Mouse (Mus musculus) intestine, embryonic 14.5 days (tissue): Measurements from ENCODE around the gene Babam1. TPM values are rescaled to one million over a fixed set of nuclear protein-coding genes. Genes with fewer than 3 reads are reported as not detected.

Experiments
- ATAC-seq: fragments of 200-750 bp; cut with Nextera tagmentation; replicated peaks from 2 replicates; pipeline ENCODE4 v1.8.0; 2017; ENCODE audit warnings: low read depth, moderate number of reproducible peaks, moderate TSS enrichment, moderate library complexity; ENCODE audit not compliant: low FRiP score, low TSS enrichment
- DNase-seq: peaks from one replicate; pipeline ENCODE4 v3.0.0-alpha.2; 2018; ENCODE audit warnings: low spot score
- H3K27ac ChIP-seq: fragments of 300-500 bp; sonication (generic); 2 replicates; pipeline ENCODE4 v1.5.1; 2014; ENCODE audit warnings: low read depth, mild to moderate bottlenecking, control low read depth
- H3K27me3 ChIP-seq: fragments of 300-500 bp; sonication (generic); replicated peaks from 2 replicates; pipeline ENCODE4 v1.6.1; 2014; ENCODE audit warnings: low read length, control low read depth; ENCODE audit not compliant: control insufficient read depth, insufficient read depth
- H3K36me3 ChIP-seq: fragments of 300-500 bp; sonication (generic); 2 replicates; pipeline ENCODE4 v1.6.1; 2014; ENCODE audit warnings: low read length, control low read depth; ENCODE audit not compliant: control insufficient read depth, insufficient read depth
- H3K4me1 ChIP-seq: fragments of 300-500 bp; sonication (generic); replicated peaks from 2 replicates; pipeline ENCODE4 v1.6.1; 2014; ENCODE audit warnings: low read length, control low read depth, mixed read lengths; ENCODE audit not compliant: control insufficient read depth, insufficient read depth
- H3K4me2 ChIP-seq: fragments of 300-500 bp; sonication (generic); 2 replicates; pipeline ENCODE4 v1.6.1; 2014; ENCODE audit warnings: low read length
- H3K4me3 ChIP-seq: fragments of 300-500 bp; sonication (generic); 2 replicates; pipeline ENCODE4 v1.5.1; 2014; ENCODE audit warnings: low read depth, low read length, control low read depth, mixed read lengths
- H3K9ac ChIP-seq: fragments of 300-500 bp; sonication (generic); 2 replicates; pipeline ENCODE4 v1.6.1; 2014; ENCODE audit warnings: mild to moderate bottlenecking, low read length
- H3K9me3 ChIP-seq: fragments of 300-500 bp; sonication (generic); 2 replicates; pipeline ENCODE4 v1.6.1; 2016; ENCODE audit warnings: low read length, control low read depth; ENCODE audit not compliant: control insufficient read depth
- WGBS: fragments of 180-500 bp; shearing (Covaris S2); extraction: QIAGEN DNeasy Blood & Tissue Kit; methylation state at CpG from one replicate; pipeline ENCODE4 v1.1.7; 2014; 5-methylcytosine and 5-hydroxymethylcytosine counted together
- polyA plus RNA-seq: library from polyadenylated mRNA; unstranded; fragments of >200 nt; fragmentation: Nextera tagmentation; extraction: Ambion mirVana; gene quantifications from 2 replicates; pipeline ENCODE4 v1.2.1, GENCODE M21; 2014

Babam1 gene
- polyA plus RNA-seq, 1 experiment from 2014 or later, result 95.1 TPM

DNA sequence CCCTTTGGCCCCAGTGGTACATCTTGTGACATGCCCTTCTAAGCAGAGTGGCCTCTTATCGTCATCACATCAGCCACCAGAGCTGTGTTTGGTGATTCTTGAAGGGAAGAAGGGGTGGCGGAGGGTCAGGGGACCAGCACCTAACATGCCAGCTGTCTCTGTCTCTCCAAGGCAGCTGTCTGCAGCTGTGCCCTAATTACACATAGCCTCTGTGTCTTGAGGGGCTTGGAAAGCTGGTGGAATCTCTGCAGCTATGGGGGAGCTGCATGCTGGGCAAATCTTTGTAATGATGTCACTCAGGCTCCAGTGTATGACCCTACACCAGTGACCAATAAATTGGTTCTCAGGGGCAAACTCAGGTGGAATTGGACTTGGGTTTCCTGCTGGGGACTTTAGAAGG is 56.0 kb downstream of the Babam1 start:
- H3K4me3 ChIP-seq, result no peak overlapping the region

More for the DNA sequence above, 56.0 kb downstream of the Babam1 start:
- 67% methylated on average over 2 of the region's 2 CpGs for WGBS
- Histone ChIP-seq H3K27ac (no peak overlapping the region), H3K36me3 (no peaks in the 10 kb centered on the region), H3K27me3 (no peaks in the 10 kb centered on the region), H3K9ac (no peak overlapping the region), H3K4me1 (no peaks in the 10 kb centered on the region), H3K4me2 (no peak overlapping the region), H3K9me3 (no peaks in the 10 kb centered on the region)
- no peak for ATAC-seq
- DNase-seq, result peak; percentile 27

Other genes starting within 250 kb of the Babam1 start
- 21.6 and 25.3 TPM in 2 replicates for gene Myo9b, start 124.1 kb upstream of the Babam1 start, polyA plus RNA-seq
- gene Haus8, start 123.9 kb upstream of the Babam1 start, polyA plus RNA-seq, result 47.9 and 60.1 TPM in 2 replicates
- gene Use1, start 30.0 kb upstream of the Babam1 start, polyA plus RNA-seq, result 110 and 111 TPM in 2 replicates
- 3.5 and 5.3 TPM in 2 replicates for gene Ocel1, start 25.6 kb upstream of the Babam1 start, polyA plus RNA-seq
- gene Nr2f6, start 14.9 kb upstream of the Babam1 start, polyA plus RNA-seq, result 71.8 and 92.8 TPM in 2 replicates
- 8.3 and 9.4 TPM in 2 replicates for gene Ushbp1, start 1.1 kb upstream of the Babam1 start, polyA plus RNA-seq
- 30.5 and 33.5 TPM in 2 replicates for gene Ankle1, start 9.1 kb downstream of the Babam1 start, polyA plus RNA-seq
- gene Abhd8, start 66.8 kb downstream of the Babam1 start, polyA plus RNA-seq, result 29.4 and 30.8 TPM in 2 replicates
- gene Mrpl34, start 68.1 kb downstream of the Babam1 start, polyA plus RNA-seq, result 183 and 191 TPM in 2 replicates
- 102 TPM in 2 replicates for gene Dda1, start 72.3 kb downstream of the Babam1 start, polyA plus RNA-seq
- 1.2 and 1.7 TPM in 2 replicates for gene Ano8, start 89.1 kb downstream of the Babam1 start, polyA plus RNA-seq
- gene Gtpbp3, start 91.2 kb downstream of the Babam1 start, polyA plus RNA-seq, result 6.1 and 6.2 TPM in 2 replicates
- 59.3 and 63.7 TPM in 2 replicates for gene Plvap, start 114.9 kb downstream of the Babam1 start, polyA plus RNA-seq
- 0.54 and 0.58 TPM in 2 replicates for gene Ccdc194, start 128.8 kb downstream of the Babam1 start, polyA plus RNA-seq
- 11.8 and 14.5 TPM in 2 replicates for gene Bst2, start 140.6 kb downstream of the Babam1 start, polyA plus RNA-seq
- gene Mvb12a, start 146.1 kb downstream of the Babam1 start, polyA plus RNA-seq, result 102 and 103 TPM in 2 replicates
- gene Tmem221, start 162.0 kb downstream of the Babam1 start, polyA plus RNA-seq, result 0.83 and 1.6 TPM in 2 replicates
- not detected in 2 replicates for gene Nxnl1, start 169.7 kb downstream of the Babam1 start, polyA plus RNA-seq
- gene Slc27a1, start 172.0 kb downstream of the Babam1 start, polyA plus RNA-seq, result 15.8 and 20.0 TPM in 2 replicates
- gene Pgls, start 195.3 kb downstream of the Babam1 start, polyA plus RNA-seq, result 273 and 286 TPM in 2 replicates
- gene Fam129c, start 200.8 kb downstream of the Babam1 start, polyA plus RNA-seq, result 3.1 and 4.9 TPM in 2 replicates
- 84.4 and 85.3 TPM in 2 replicates for gene Colgalt1, start 214.1 kb downstream of the Babam1 start, polyA plus RNA-seq